Mouse (Mus musculus): ENCODE measurements at regions not wholly inside any gene's neighbourhood (a gene's known extent, or its start where the extent isn't known, plus 50 kb on each side); places are given as distances from the start of the nearest gene placed in this dataset.

- no peak for DNase-seq
Measured at GRCm38 (mm10) chr4:31835051-31835450, 128.8 kb upstream of the Map3k7 start.

- DNase-seq, result no peak
Measured at GRCm38 (mm10) chr4:31838592-31838991, 125.3 kb upstream of the Map3k7 start.

GRCm38 (mm10) chr4:31849763-31850162, 114.1 kb upstream of the Map3k7 start:
- no peak for DNase-seq

GRCm38 (mm10) chr4:31851006-31851405, 112.9 kb upstream of the Map3k7 start:
- peak; percentile 59 for DNase-seq

GRCm38 (mm10) chr4:31853851-31854250, 110.0 kb upstream of the Map3k7 start:
- no peak for DNase-seq

- DNase-seq, result no peak
Measured at GRCm38 (mm10) chr4:31860389-31860788, 103.5 kb upstream of the Map3k7 start.

GRCm38 (mm10) chr4:31861172-31861571, 102.7 kb upstream of the Map3k7 start:
- DNase-seq, result no peak

GRCm38 (mm10) chr4:31872985-31873983, 90.6 kb upstream of the Map3k7 start:
- no peak for DNase-seq

- no peak for DNase-seq
Measured at GRCm38 (mm10) chr4:31877389-31877788, 86.5 kb upstream of the Map3k7 start.

GRCm38 (mm10) chr4:31878493-31879191, 85.3 kb upstream of the Map3k7 start:
- no peak for DNase-seq

- DNase-seq, result no peak
Measured at GRCm38 (mm10) chr4:31879192-31879585, 84.7 kb upstream of the Map3k7 start.

- no peak for DNase-seq
Measured at GRCm38 (mm10) chr4:31880213-31880612, 83.7 kb upstream of the Map3k7 start.

- no peak for DNase-seq
Measured at GRCm38 (mm10) chr4:31889673-31890072, 74.2 kb upstream of the Map3k7 start.

- no peak for DNase-seq
Measured at GRCm38 (mm10) chr4:31909086-31909673, 54.7 kb upstream of the Map3k7 start.

Data from kidney, postnatal 10 days (tissue).